Mouse (Mus musculus): ENCODE measurements around the gene Zfp827. TPM values are rescaled to one million over a fixed set of nuclear protein-coding genes. Genes with fewer than 3 reads are reported as not detected.
A peak's percentile ranks its signal among the peaks of the same experiment; 100 is the strongest.

Zfp827 gene
- polyA plus RNA-seq, 1 experiment from 2014 or later: 10.2 TPM

DNA sequence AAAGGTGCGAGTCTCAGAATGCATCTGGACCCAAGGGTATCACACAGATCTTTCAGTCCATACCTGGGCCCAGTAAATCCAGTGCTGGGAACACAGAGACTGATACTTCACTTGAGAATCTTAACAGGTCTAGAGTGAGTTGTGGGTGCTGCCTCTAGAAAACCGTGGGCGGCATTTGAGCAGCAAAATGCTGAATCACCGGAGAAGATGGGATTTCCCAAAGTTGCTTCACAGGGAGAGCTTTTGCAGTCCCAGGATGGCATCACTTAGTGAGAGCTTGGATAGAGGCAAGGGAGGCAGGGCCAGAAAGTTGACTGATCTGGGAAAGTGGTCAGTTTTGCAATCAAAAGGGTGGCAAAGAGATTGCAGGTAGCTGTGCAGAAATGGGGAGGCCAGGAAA is 111.4 kb downstream of the Zfp827 start:
- Histone ChIP-seq H3K4me2 (ENCODE audit: low read length) (no peak overlapping the region), H3K36me3 (ENCODE audit: control insufficient read depth, insufficient read depth, low read length) (peaks cover 55% of the 10 kb centered on the region), H3K27me3 (replicated peaks; ENCODE audit: control insufficient read depth, insufficient read depth, low read length) (no peaks in the 10 kb centered on the region), H3K4me3 (ENCODE audit: low read depth, low read length) (no peak overlapping the region), H3K9ac (ENCODE audit: low read length) (no peak overlapping the region), H3K27ac (ENCODE audit: low read depth, low read length) (no peak overlapping the region), H3K9me3 (replicated peaks; ENCODE audit: control insufficient read depth, low read length) (no peaks in the 10 kb centered on the region), H3K4me1 (ENCODE audit: control insufficient read depth, insufficient read depth, low read length) (no peaks in the 10 kb centered on the region)
- 96% methylated on average over 4 of the region's 4 CpGs for WGBS
- ATAC-seq (no peak), DNase-seq (ENCODE audit: low spot score) (no peak)

DNA sequence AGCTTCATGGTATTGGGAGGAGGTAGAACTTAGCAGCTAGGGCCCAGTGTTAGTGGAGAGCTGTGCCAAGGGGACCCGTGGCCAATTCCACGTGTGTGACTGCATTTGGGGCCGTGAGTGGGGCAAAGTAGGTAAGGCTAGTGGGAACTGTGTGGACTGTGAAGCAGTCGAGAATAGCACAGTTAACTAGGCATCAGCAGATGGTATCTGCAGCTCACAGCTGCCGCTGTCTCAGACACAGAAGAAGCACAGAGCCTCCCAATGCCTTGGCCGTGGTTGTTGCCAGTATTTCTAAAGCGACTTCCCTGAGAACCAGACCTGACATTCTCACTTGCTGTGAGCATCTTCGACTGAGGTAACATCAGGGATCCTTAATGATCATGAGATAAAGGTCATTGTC is 112.7 kb downstream of the Zfp827 start:
- DNase-seq (ENCODE audit: low spot score): peak; percentile 56
- Histone ChIP-seq H3K4me1 (ENCODE audit: control insufficient read depth, insufficient read depth, low read length) (no peaks in the 10 kb centered on the region), H3K27ac (ENCODE audit: low read depth, low read length) (no peak overlapping the region)

GRCm38 (mm10) chr8:79141592-79141991 is 113.4 kb downstream of the Zfp827 start:
- no peak for DNase-seq (ENCODE audit: low spot score)
- Histone ChIP-seq H3K27ac (ENCODE audit: low read depth, low read length) (no peak overlapping the region), H3K27me3 (replicated peaks; ENCODE audit: control insufficient read depth, insufficient read depth, low read length) (no peaks in the 10 kb centered on the region), H3K9ac (ENCODE audit: low read length) (no peak overlapping the region), H3K4me2 (ENCODE audit: low read length) (no peak overlapping the region), H3K4me3 (ENCODE audit: low read depth, low read length) (no peak overlapping the region), H3K9me3 (replicated peaks; ENCODE audit: control insufficient read depth, low read length) (no peaks in the 10 kb centered on the region), H3K4me1 (ENCODE audit: control insufficient read depth, insufficient read depth, low read length) (no peaks in the 10 kb centered on the region), H3K36me3 (ENCODE audit: control insufficient read depth, insufficient read depth, low read length) (peaks cover 44% of the 10 kb centered on the region)
- WGBS: 88% methylated on average over 11 of the region's 11 CpGs
- no peak for ATAC-seq

More for the DNA sequence above, 112.7 kb downstream of the Zfp827 start:
- WGBS: 73% methylated on average over 8 of the region's 8 CpGs
- H3K4me2 ChIP-seq (ENCODE audit: low read length): no peak overlapping the region
- ATAC-seq: peak; percentile 75; the same call in 1 of the 2 replicates
- H3K36me3 ChIP-seq (ENCODE audit: control insufficient read depth, insufficient read depth, low read length): peaks cover 50% of the 10 kb centered on the region
- no peaks in the 10 kb centered on the region for H3K27me3 ChIP-seq (replicated peaks; ENCODE audit: control insufficient read depth, insufficient read depth, low read length)
- no peaks in the 10 kb centered on the region for H3K9me3 ChIP-seq (replicated peaks; ENCODE audit: control insufficient read depth, low read length)
- no peak overlapping the region for H3K4me3 ChIP-seq (ENCODE audit: low read depth, low read length)
- no peak overlapping the region for H3K9ac ChIP-seq (ENCODE audit: low read length)

DNA sequence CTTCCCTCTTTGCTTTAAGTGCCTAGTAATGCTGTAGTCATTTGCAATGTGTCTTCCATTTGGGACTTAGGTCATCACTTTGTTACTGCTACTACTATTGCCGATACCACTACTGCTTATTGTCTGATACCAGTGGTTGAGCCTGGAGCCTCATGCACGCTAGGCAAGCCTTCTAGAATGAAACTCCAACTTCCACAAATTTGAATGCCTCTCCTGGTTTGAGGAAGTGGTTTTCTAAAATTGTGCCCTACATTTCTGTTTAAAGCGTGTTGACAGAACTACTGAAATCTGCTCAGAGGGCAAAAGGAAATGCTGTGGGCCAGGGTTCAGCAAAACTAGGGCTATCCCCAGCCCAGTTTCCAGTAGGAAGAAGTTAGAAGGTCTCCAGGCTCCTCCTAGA is 115.5 kb downstream of the Zfp827 start:
- H3K9me3 ChIP-seq (replicated peaks; ENCODE audit: control insufficient read depth, low read length): no peaks in the 10 kb centered on the region
- H3K4me3 ChIP-seq (ENCODE audit: low read depth, low read length): no peak overlapping the region
- H3K27me3 ChIP-seq (replicated peaks; ENCODE audit: control insufficient read depth, insufficient read depth, low read length): no peaks in the 10 kb centered on the region
- H3K9ac ChIP-seq (ENCODE audit: low read length): no peak overlapping the region
- WGBS: over 99% methylated on average over 3 of the region's 3 CpGs
- DNase-seq (ENCODE audit: low spot score) (no peak), ATAC-seq (no peak)
- H3K4me2 ChIP-seq (ENCODE audit: low read length): no peak overlapping the region
- peaks cover 27% of the 10 kb centered on the region for H3K36me3 ChIP-seq (ENCODE audit: control insufficient read depth, insufficient read depth, low read length)
- no peak overlapping the region for H3K27ac ChIP-seq (ENCODE audit: low read depth, low read length)
- H3K4me1 ChIP-seq (ENCODE audit: control insufficient read depth, insufficient read depth, low read length): no peaks in the 10 kb centered on the region

GRCm38 (mm10) chr8:79145210-79145609 is 117.0 kb downstream of the Zfp827 start:
- H3K4me2 ChIP-seq (ENCODE audit: low read length): no peak overlapping the region
- no peak overlapping the region for H3K27ac ChIP-seq (ENCODE audit: low read depth, low read length)
- DNase-seq (ENCODE audit: low spot score) (no peak), ATAC-seq (no peak)
- H3K27me3 ChIP-seq (replicated peaks; ENCODE audit: control insufficient read depth, insufficient read depth, low read length): no peaks in the 10 kb centered on the region
- no peak overlapping the region for H3K9ac ChIP-seq (ENCODE audit: low read length)
- no peaks in the 10 kb centered on the region for H3K4me1 ChIP-seq (ENCODE audit: control insufficient read depth, insufficient read depth, low read length)
- H3K36me3 ChIP-seq (ENCODE audit: control insufficient read depth, insufficient read depth, low read length): peaks cover 19% of the 10 kb centered on the region; the same call in 1 of the 2 replicates
- WGBS: 85% methylated on average over 8 of the region's 8 CpGs
- no peaks in the 10 kb centered on the region for H3K9me3 ChIP-seq (replicated peaks; ENCODE audit: control insufficient read depth, low read length)
- H3K4me3 ChIP-seq (ENCODE audit: low read depth, low read length): no peak overlapping the region

- WGBS: 95% methylated on average over 10 of the region's 10 CpGs
- H3K9ac ChIP-seq (ENCODE audit: low read length): no peak overlapping the region
- H3K27me3 ChIP-seq (replicated peaks; ENCODE audit: control insufficient read depth, insufficient read depth, low read length): no peaks in the 10 kb centered on the region
- ATAC-seq (no peak), DNase-seq (ENCODE audit: low spot score) (no peak)
- no peak overlapping the region for H3K27ac ChIP-seq (ENCODE audit: low read depth, low read length)
- H3K4me2 ChIP-seq (ENCODE audit: low read length): no peak overlapping the region
- no peaks in the 10 kb centered on the region for H3K4me1 ChIP-seq (ENCODE audit: control insufficient read depth, insufficient read depth, low read length)
- H3K36me3 ChIP-seq (ENCODE audit: control insufficient read depth, insufficient read depth, low read length): peaks cover 19% of the 10 kb centered on the region; the same call in 1 of the 2 replicates
- no peak overlapping the region for H3K4me3 ChIP-seq (ENCODE audit: low read depth, low read length)
- H3K9me3 ChIP-seq (replicated peaks; ENCODE audit: control insufficient read depth, low read length): no peaks in the 10 kb centered on the region
Observed at GRCm38 (mm10) chr8:79145626-79146025, 117.4 kb downstream of the Zfp827 start.

DNA sequence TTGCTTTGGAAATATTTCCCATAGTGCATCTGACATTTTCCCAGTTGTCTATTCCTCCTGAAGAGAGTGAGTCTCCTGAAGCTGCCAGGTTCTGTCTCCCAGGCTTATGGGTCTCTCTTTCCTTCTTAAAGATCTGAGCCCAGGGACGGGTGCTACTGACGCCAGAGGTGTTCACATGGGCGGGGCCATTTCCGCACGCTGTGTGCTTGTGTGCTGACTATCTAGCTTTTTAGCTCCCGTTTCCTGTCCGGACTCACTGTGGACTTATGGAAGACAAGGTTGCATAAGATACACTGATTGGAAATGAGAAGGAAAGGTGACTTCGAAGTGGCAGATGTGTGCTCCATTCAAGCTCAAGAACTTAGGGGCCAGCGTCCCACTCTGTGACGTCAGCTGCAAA is 120.6 kb downstream of the Zfp827 start:
- WGBS: 90% methylated on average over 10 of the region's 10 CpGs
- H3K9ac ChIP-seq (ENCODE audit: low read length): no peak overlapping the region
- H3K4me1 ChIP-seq (ENCODE audit: control insufficient read depth, insufficient read depth, low read length): no peaks in the 10 kb centered on the region
- H3K9me3 ChIP-seq (replicated peaks; ENCODE audit: control insufficient read depth, low read length): no peaks in the 10 kb centered on the region
- ATAC-seq (no peak), DNase-seq (ENCODE audit: low spot score) (no peak)
- H3K27me3 ChIP-seq (replicated peaks; ENCODE audit: control insufficient read depth, insufficient read depth, low read length): no peaks in the 10 kb centered on the region
- H3K36me3 ChIP-seq (ENCODE audit: control insufficient read depth, insufficient read depth, low read length): peaks cover 15% of the 10 kb centered on the region; the same call in 1 of the 2 replicates
- no peak overlapping the region for H3K4me3 ChIP-seq (ENCODE audit: low read depth, low read length)
- H3K4me2 ChIP-seq (ENCODE audit: low read length): no peak overlapping the region
- no peak overlapping the region for H3K27ac ChIP-seq (ENCODE audit: low read depth, low read length)

DNA sequence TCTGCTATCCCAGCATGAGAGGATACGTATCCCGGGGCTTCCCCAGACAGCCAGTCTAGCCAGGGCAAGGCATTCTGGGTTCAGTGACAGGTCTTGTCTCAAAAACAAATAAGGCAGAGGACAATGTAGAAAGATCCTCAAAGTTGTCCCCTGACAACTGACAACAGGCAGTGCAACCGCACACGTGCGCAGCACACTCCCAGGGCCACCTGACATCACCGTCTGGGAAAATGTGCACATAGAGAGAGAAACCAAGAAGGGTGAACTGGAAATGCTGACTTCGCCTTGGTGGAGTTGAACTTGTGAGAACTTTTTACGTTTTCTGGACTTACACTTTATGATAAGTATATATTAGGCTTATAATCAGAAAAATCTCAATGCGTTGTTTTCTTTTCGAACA is 121.6 kb downstream of the Zfp827 start:
- no peak overlapping the region for H3K27ac ChIP-seq (ENCODE audit: low read depth, low read length)
- no peak overlapping the region for H3K9ac ChIP-seq (ENCODE audit: low read length)
- 95% methylated on average over 10 of the region's 10 CpGs for WGBS
- H3K9me3 ChIP-seq (replicated peaks; ENCODE audit: control insufficient read depth, low read length): no peaks in the 10 kb centered on the region
- H3K36me3 ChIP-seq (ENCODE audit: control insufficient read depth, insufficient read depth, low read length): peaks cover 11% of the 10 kb centered on the region
- no peaks in the 10 kb centered on the region for H3K4me1 ChIP-seq (ENCODE audit: control insufficient read depth, insufficient read depth, low read length)
- H3K4me3 ChIP-seq (ENCODE audit: low read depth, low read length): no peak overlapping the region
- no peak overlapping the region for H3K4me2 ChIP-seq (ENCODE audit: low read length)
- no peak for ATAC-seq
- DNase-seq (ENCODE audit: low spot score): no peak
- no peaks in the 10 kb centered on the region for H3K27me3 ChIP-seq (replicated peaks; ENCODE audit: control insufficient read depth, insufficient read depth, low read length)

- peaks cover 14% of the 10 kb centered on the region for H3K36me3 ChIP-seq (ENCODE audit: control insufficient read depth, insufficient read depth, low read length)
- 83% methylated on average over 11 of the region's 11 CpGs for WGBS
- DNase-seq (ENCODE audit: low spot score) (no peak), ATAC-seq (no peak)
- H3K27me3 ChIP-seq (replicated peaks; ENCODE audit: control insufficient read depth, insufficient read depth, low read length): no peaks in the 10 kb centered on the region
- H3K27ac ChIP-seq (ENCODE audit: low read depth, low read length): no peak overlapping the region
- H3K4me2 ChIP-seq (ENCODE audit: low read length): no peak overlapping the region
- no peak overlapping the region for H3K9ac ChIP-seq (ENCODE audit: low read length)
- H3K4me3 ChIP-seq (ENCODE audit: low read depth, low read length): no peak overlapping the region
- H3K9me3 ChIP-seq (replicated peaks; ENCODE audit: control insufficient read depth, low read length): no peaks in the 10 kb centered on the region
- H3K4me1 ChIP-seq (ENCODE audit: control insufficient read depth, insufficient read depth, low read length): no peaks in the 10 kb centered on the region
Observed at GRCm38 (mm10) chr8:79150544-79151192, 122.4 kb downstream of the Zfp827 start.

Data from forebrain, embryonic 14.5 days (tissue).